Mouse (Mus musculus) lung, embryonic 15.5 days (tissue): ENCODE results near the gene Agrp. TPM values are rescaled to one million over a fixed set of nuclear protein-coding genes. Genes with fewer than 3 reads are reported as not detected.
A peak's percentile ranks its signal among the peaks of the same experiment; 100 is the strongest.

Experiments used
- ATAC-seq: fragments of 200-750 bp; cut with Nextera tagmentation; 2 replicates; pipeline ENCODE4 v1.8.0; 2017; ENCODE audit warnings: moderate number of reproducible peaks, borderline replicate concordance; ENCODE audit not compliant: low FRiP score, low TSS enrichment; ENCODE audit errors: extremely low read depth
- H3K27ac ChIP-seq: fragments of 300-500 bp; sonication (generic); 2 replicates; pipeline ENCODE4 v1.5.1; 2015; ENCODE audit warnings: moderate library complexity, mild to moderate bottlenecking, inconsistent platforms
- H3K27me3 ChIP-seq: fragments of 300-500 bp; sonication (generic); 2 replicates; pipeline ENCODE4 v1.6.1; 2015; ENCODE audit warnings: inconsistent platforms
- H3K36me3 ChIP-seq: fragments of 300-500 bp; sonication (generic); 2 replicates; pipeline ENCODE4 v1.6.1; 2015; ENCODE audit warnings: inconsistent platforms
- H3K4me1 ChIP-seq: fragments of 300-500 bp; sonication (generic); 2 replicates; pipeline ENCODE4 v1.6.1; 2015; ENCODE audit warnings: inconsistent platforms
- H3K4me2 ChIP-seq: fragments of 300-500 bp; sonication (generic); 2 replicates; pipeline ENCODE4 v1.6.1; 2015; ENCODE audit warnings: inconsistent platforms, mild to moderate bottlenecking, moderate library complexity
- H3K4me3 ChIP-seq: fragments of 300-500 bp; sonication (generic); 2 replicates; pipeline ENCODE4 v1.5.1; 2015; ENCODE audit warnings: mild to moderate bottlenecking, inconsistent platforms
- H3K9ac ChIP-seq: fragments of 300-500 bp; sonication (generic); 2 replicates; pipeline ENCODE4 v1.6.1; 2015; ENCODE audit warnings: inconsistent platforms
- H3K9me3 ChIP-seq: fragments of 300-500 bp; sonication (generic); 2 replicates; pipeline ENCODE4 v1.6.1; 2016; ENCODE audit warnings: inconsistent platforms
- WGBS: fragments of 180-500 bp; shearing (Covaris S2); methylation state at CpG from one replicate; pipeline ENCODE4 v1.1.7; 2015; 5-methylcytosine and 5-hydroxymethylcytosine counted together
- microRNA counts: library from miRNA; unstranded; fragments of <30 nt; microRNA quantifications from one replicate; lab custom pipeline; 2016
- microRNA-seq: library from miRNA; unstranded; fragments of <30 nt; microRNA quantifications from one replicate; pipeline ENCODE4, GENCODE M21; 2016
- polyA plus RNA-seq: library from polyadenylated mRNA; unstranded; fragments of >200 nt; fragmentation: Nextera tagmentation; extraction: Ambion mirVana; gene quantifications from 2 replicates; pipeline ENCODE4 v1.2.1, GENCODE M21; 2015

Agrp gene
- polyA plus RNA-seq, 1 experiment from 2014 or later, result 0.79 TPM

GRCm38 (mm10) chr8:105521995-105522769, 115.0 kb downstream of the Agrp start:
- Histone ChIP-seq H3K36me3 (peaks cover 10% of the 10 kb centered on the region; the same call in 1 of the 2 replicates), H3K4me1 (peaks cover 53% of the 10 kb centered on the region), H3K9ac (no peak overlapping the region), H3K4me3 (no peak overlapping the region), H3K27ac (no peak overlapping the region), H3K9me3 (no peaks in the 10 kb centered on the region), H3K27me3 (no peaks in the 10 kb centered on the region), H3K4me2 (no peak overlapping the region)
- 66% methylated on average over 21 of the region's 21 CpGs for WGBS
- no peak for ATAC-seq

DNA sequence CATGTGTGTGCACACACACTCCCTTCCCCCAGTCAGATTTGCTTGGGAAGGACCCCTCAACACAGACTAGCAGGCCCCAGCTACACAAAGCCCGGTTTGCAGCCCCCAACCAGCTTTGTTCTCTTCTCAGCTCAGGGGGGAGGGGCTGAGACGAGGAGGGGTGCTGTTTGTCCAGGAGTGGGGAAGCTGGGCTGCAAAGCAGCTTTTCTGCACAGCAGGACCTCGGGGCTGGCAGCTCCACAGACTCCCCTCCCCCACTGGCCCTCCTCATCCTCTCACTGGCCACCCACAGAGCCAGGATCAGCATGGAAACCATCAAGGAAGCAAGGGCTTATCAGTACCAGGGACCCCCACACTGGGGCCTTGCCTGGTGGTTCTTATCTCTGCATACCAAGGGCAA, 116.1 kb downstream of the Agrp start:
- WGBS, result 4% methylated on average over 3 of the region's 3 CpGs
- Histone ChIP-seq H3K9ac (no peak overlapping the region), H3K27ac (no peak overlapping the region)

DNA sequence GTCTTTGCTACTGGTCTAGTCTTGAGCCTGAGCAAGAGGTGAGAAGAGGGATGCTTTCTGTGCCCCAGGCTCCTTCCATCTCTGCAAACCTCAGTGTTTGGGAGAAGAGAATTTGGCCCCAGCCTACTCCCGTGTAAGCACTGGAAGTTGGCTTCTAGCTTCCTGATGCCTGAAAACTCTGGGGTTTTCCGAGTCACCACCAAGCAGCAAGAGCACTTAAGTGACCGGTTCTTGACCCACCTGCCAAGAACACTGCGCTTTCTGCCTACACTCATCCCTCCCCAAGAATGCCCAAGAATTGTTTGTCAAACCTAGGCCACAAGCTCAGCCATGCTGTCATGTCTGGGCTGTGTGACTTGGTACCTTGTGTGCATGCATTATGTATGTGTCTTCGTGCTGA, 116.7 kb downstream of the Agrp start:
- Histone ChIP-seq H3K36me3 (peaks cover 10% of the 10 kb centered on the region; the same call in 1 of the 2 replicates), H3K27me3 (no peaks in the 10 kb centered on the region), H3K9ac (no peak overlapping the region), H3K9me3 (no peaks in the 10 kb centered on the region), H3K27ac (no peak overlapping the region), H3K4me2 (no peak overlapping the region; the same call in 1 of the 2 replicates), H3K4me1 (peaks cover 68% of the 10 kb centered on the region), H3K4me3 (no peak overlapping the region)
- WGBS, result 28% methylated on average over 5 of the region's 5 CpGs
- ATAC-seq, result no peak

More for the DNA sequence above, 116.1 kb downstream of the Agrp start:
- Histone ChIP-seq H3K27me3 (no peaks in the 10 kb centered on the region), H3K4me3 (no peak overlapping the region), H3K4me2 (no peak overlapping the region), H3K4me1 (peaks cover 65% of the 10 kb centered on the region), H3K36me3 (peaks cover 10% of the 10 kb centered on the region; the same call in 1 of the 2 replicates), H3K9me3 (no peaks in the 10 kb centered on the region)
- ATAC-seq, result no peak

DNA sequence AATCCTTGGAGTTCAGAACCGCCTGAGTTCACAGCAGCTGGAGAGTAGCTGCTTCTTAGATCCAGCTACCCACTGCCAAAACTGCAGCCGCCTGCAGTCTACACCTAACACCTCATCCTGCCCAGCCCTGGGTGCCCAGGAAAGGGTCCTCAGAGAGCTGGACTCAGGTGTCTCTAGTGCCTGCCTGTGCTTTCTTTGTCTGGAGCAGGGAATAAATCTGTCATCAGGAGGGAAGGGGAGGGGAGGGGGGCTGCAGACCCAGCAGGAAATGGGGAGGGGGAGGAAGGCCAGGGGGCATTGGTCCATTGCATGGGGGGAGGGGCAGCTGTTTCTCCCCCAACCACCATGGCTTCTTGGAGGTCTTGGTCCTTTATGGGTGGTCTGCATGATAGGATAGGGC, 117.6 kb downstream of the Agrp start:
- H3K27ac ChIP-seq, result no peak overlapping the region

GRCm38 (mm10) chr8:105518436-105519313, 118.5 kb downstream of the Agrp start, which contains the start of gene Hsd11b2:
Gene Hsd11b2 (plus strand): TSS chr8:105518755.
- peak within 1 kb of the TSS; percentile 71 for H3K27ac ChIP-seq
- WGBS, result under 1% methylated on average over 59 of the region's 68 CpGs
- H3K9ac ChIP-seq, result peak within 1 kb of the TSS; percentile 54
- H3K4me1 ChIP-seq, result peaks cover 68% of the 10 kb centered on the region
- peak; percentile 53; the same call in 1 of the 2 replicates for ATAC-seq
- peak within 1 kb of the TSS; percentile 99 for H3K4me2 ChIP-seq
- no peaks in the 10 kb centered on the region for H3K9me3 ChIP-seq
- no peaks in the 10 kb centered on the region; the same call in 1 of the 2 replicates for H3K36me3 ChIP-seq
- H3K4me3 ChIP-seq, result peak within 1 kb of the TSS; percentile 55
- no peaks in the 10 kb centered on the region for H3K27me3 ChIP-seq

More for the DNA sequence above, 117.6 kb downstream of the Agrp start:
- Histone ChIP-seq H3K4me3 (peak overlapping the region; percentile 55), H3K36me3 (peaks cover 5% of the 10 kb centered on the region; the same call in 1 of the 2 replicates), H3K4me2 (peak overlapping the region; percentile 99), H3K9ac (no peak overlapping the region), H3K27me3 (no peaks in the 10 kb centered on the region), H3K4me1 (peaks cover 68% of the 10 kb centered on the region), H3K9me3 (no peaks in the 10 kb centered on the region)
- ATAC-seq, result no peak
- WGBS, result 6% methylated on average over 2 of the region's 2 CpGs

GRCm38 (mm10) chr8:105517346-105517745, 119.8 kb downstream of the Agrp start:
- 21% methylated on average over 8 of the region's 8 CpGs for WGBS
- Histone ChIP-seq H3K4me1 (peaks cover 59% of the 10 kb centered on the region), H3K9me3 (no peaks in the 10 kb centered on the region), H3K9ac (no peak overlapping the region), H3K4me2 (peak overlapping the region; percentile 27; the same call in 1 of the 2 replicates), H3K4me3 (no peak overlapping the region), H3K27me3 (no peaks in the 10 kb centered on the region), H3K36me3 (no peaks in the 10 kb centered on the region; the same call in 1 of the 2 replicates), H3K27ac (no peak overlapping the region)
- ATAC-seq, result no peak

MicroRNAs encoded within 50 kb of the gene (microRNA counts, 519-probe panel; counts per million panel counts)
- 2,524 counts per million, percentile 54 among the panel's probes with 10 or more counts for microRNA mmu-miR-1966 (lab: Ali Mortazavi, UCI)

Small RNAs within 50 kb of the gene (microRNA-seq; reads per million reads assigned to microRNA genes)
- gene Mir1966, result not detected

Other genes starting within 250 kb of the Agrp start
- not detected in 2 replicates for gene Kctd19, start 223.9 kb downstream of the Agrp start, polyA plus RNA-seq
- 0.43 and 0.67 TPM in 2 replicates for gene Lrrc36, start 223.8 kb downstream of the Agrp start, polyA plus RNA-seq
- gene Tppp3, start 165.9 kb downstream of the Agrp start, polyA plus RNA-seq, result 63.3 and 63.6 TPM in 2 replicates
- 44.0 and 50.9 TPM in 2 replicates for gene Zdhhc1, start 140.5 kb downstream of the Agrp start, polyA plus RNA-seq
- gene Hsd11b2, start 118.6 kb downstream of the Agrp start, polyA plus RNA-seq, result 2.6 and 2.8 TPM in 2 replicates
- 80.8 and 82.1 TPM in 2 replicates for gene Atp6v0d1, start 71.3 kb downstream of the Agrp start, polyA plus RNA-seq
- gene Ripor1, start 32.1 kb downstream of the Agrp start, polyA plus RNA-seq, result 30.6 and 34.1 TPM in 2 replicates
- 131 and 140 TPM in 2 replicates for gene Ctcf, start 825 bp downstream of the Agrp start, polyA plus RNA-seq
- gene Carmil2, start 48.9 kb upstream of the Agrp start, polyA plus RNA-seq, result 0.77 and 1.4 TPM in 2 replicates
- 61.7 and 66.5 TPM in 2 replicates for gene Acd, start 63.7 kb upstream of the Agrp start, polyA plus RNA-seq
- gene Pard6a, start 63.8 kb upstream of the Agrp start, polyA plus RNA-seq, result 16.3 and 17.6 TPM in 2 replicates
- gene 4933405L10Rik, start 70.3 kb upstream of the Agrp start, polyA plus RNA-seq, result 0.17 TPM in 1 of 2 replicates, not detected in the other
- 27.3 and 28.9 TPM in 2 replicates for gene Enkd1, start 70.8 kb upstream of the Agrp start, polyA plus RNA-seq
- gene Gfod2, start 121.3 kb upstream of the Agrp start, polyA plus RNA-seq, result 22.5 and 23.5 TPM in 2 replicates
- gene Ranbp10, start 190.0 kb upstream of the Agrp start, polyA plus RNA-seq, result 9.9 and 12.0 TPM in 2 replicates
- 1.3 and 1.5 TPM in 2 replicates for gene Tsnaxip1, start 190.3 kb upstream of the Agrp start, polyA plus RNA-seq
- gene Cenpt, start 215.9 kb upstream of the Agrp start, polyA plus RNA-seq, result 45.2 and 45.4 TPM in 2 replicates
- gene Thap11, start 217.7 kb upstream of the Agrp start, polyA plus RNA-seq, result 67.9 and 68.2 TPM in 2 replicates
- 231 and 277 TPM in 2 replicates for gene Nutf2, start 223.2 kb upstream of the Agrp start, polyA plus RNA-seq
- 46.5 and 50.6 TPM in 2 replicates for gene Edc4, start 243.5 kb upstream of the Agrp start, polyA plus RNA-seq